Mouse (Mus musculus) cerebellum, adult 2 months (tissue): Measurements from ENCODE around the gene Tent4b. TPM values are rescaled to one million over a fixed set of nuclear protein-coding genes. Genes with fewer than 3 reads are reported as not detected.
"Not testable (repeated sequence)": the region's sequence is repeated elsewhere in the genome, so short reads cannot be mapped to it uniquely, and the experiment has no call there.

ENCODE experiments used
- DNase-seq, 2 experiments: peaks; one replicate each; pipeline ENCODE4 v3.0.0; 2021
- H3K27ac ChIP-seq: fragments of 200-500 bp; 2 replicates; pipeline ENCODE4 v1.5.1; 2012; ENCODE audit warnings: low read length, control low read depth, inconsistent platforms; ENCODE audit not compliant: insufficient read depth
- H3K27me3 ChIP-seq: fragments of 200-500 bp; 2 replicates; pipeline ENCODE4 v1.6.1; 2012; ENCODE audit warnings: inconsistent platforms, mild to moderate bottlenecking, low read length, moderate library complexity; ENCODE audit not compliant: control insufficient read depth, insufficient read depth
- H3K4me1 ChIP-seq: fragments of 200-500 bp; 2 replicates; pipeline ENCODE4 v1.6.1; 2011; ENCODE audit warnings: low read length; ENCODE audit not compliant: control insufficient read depth, insufficient read depth
- H3K4me3 ChIP-seq: fragments of 200-500 bp; replicated peaks from 2 replicates; pipeline ENCODE3; 2011; ENCODE audit warnings: mild to moderate bottlenecking, low read depth, low read length, control low read depth; ENCODE audit not compliant: insufficient read depth
- CTCF ChIP-seq: fragments of 200-500 bp; IDR thresholded peaks from 2 replicates; pipeline ENCODE4 v1.5.1; 2011; ENCODE audit warnings: low read depth, mild to moderate bottlenecking, control low read depth, low read length, moderate library complexity, borderline replicate concordance; ENCODE audit not compliant: insufficient read depth
- POLR2A ChIP-seq: fragments of 200-500 bp; IDR thresholded peaks from 2 replicates; pipeline ENCODE4 v1.6.1; 2011; ENCODE audit warnings: low read length, control low read depth, borderline replicate concordance; ENCODE audit not compliant: insufficient read depth
- WGBS: fragments of 180-500 bp; shearing (Covaris S2); methylation state at CpG from one replicate; pipeline ENCODE4 v1.1.7; 2018; 5-methylcytosine and 5-hydroxymethylcytosine counted together
- polyA plus RNA-seq: library from polyadenylated mRNA; depleted of rRNA; stranded (reverse); fragments of >200 nt; gene quantifications from 2 replicates; pipeline ENCODE4 v1.2.3, GENCODE M21; 2012

Gene Tent4b
- polyA plus RNA-seq, 1 experiment = 27.8 TPM

- Histone ChIP-seq H3K27me3 (no peaks in the 10 kb centered on the region), H3K4me3 (no peak overlapping the region), H3K27ac (no peak overlapping the region), H3K4me1 (peaks cover 8% of the 10 kb centered on the region)
- no peak for DNase-seq
- WGBS = 66% methylated on average over 9 of the region's 9 CpGs
- TF ChIP-seq CTCF (no peak), POLR2A (no peak)
These were observed 7.0 kb downstream of the Tent4b start for GRCm38 (mm10) chr8:88206016-88206415.

DNA sequence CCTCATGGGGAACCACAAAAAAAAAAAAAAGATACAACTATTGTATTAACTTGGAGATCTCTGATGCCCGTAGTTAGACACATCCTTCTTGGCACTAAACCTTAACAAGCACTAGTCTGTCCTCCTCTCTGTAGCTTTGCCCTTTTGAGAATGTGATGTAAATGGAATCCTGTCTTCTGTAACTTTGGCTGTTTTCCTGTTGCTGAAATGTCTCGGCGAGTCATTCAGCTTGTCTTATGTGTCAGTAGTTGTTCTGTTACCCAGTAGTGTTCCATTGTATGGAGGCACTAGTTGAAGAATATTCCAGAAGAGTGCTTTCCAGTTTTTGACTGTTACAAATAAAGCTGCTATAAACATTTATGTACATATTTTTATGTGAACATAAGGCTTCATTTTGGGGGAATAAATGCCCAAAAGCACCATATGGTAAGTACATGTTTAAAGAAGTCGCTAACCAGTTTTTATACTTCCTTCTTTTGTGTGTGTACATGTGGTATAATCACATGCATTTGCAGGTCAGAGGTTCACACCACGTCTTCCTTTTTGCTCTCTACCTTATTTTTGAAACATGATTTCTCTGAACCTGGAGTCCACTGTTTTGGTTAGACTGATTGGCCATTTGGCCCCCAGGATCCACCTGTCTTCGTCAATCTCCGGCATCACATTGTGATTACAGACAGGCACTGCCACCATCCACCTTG is 8.3 kb downstream of the Tent4b start:
- H3K27me3 ChIP-seq = no peaks in the 10 kb centered on the region
- peaks cover 6% of the 10 kb centered on the region for H3K4me1 ChIP-seq
- no peak for DNase-seq
- no peak for TF ChIP-seq POLR2A
- no peak overlapping the region for H3K4me3 ChIP-seq
- WGBS = 69% methylated on average over 7 of the region's 7 CpGs
- no peak overlapping the region for H3K27ac ChIP-seq

GRCm38 (mm10) chr8:88209930-88210827 is 11.2 kb downstream of the Tent4b start:
- H3K4me3 ChIP-seq, H3K4me1 ChIP-seq, DNase-seq, H3K27me3 ChIP-seq, H3K27ac ChIP-seq: not testable (repeated sequence)
- 88% methylated on average over 6 of the region's 6 CpGs for WGBS

DNA sequence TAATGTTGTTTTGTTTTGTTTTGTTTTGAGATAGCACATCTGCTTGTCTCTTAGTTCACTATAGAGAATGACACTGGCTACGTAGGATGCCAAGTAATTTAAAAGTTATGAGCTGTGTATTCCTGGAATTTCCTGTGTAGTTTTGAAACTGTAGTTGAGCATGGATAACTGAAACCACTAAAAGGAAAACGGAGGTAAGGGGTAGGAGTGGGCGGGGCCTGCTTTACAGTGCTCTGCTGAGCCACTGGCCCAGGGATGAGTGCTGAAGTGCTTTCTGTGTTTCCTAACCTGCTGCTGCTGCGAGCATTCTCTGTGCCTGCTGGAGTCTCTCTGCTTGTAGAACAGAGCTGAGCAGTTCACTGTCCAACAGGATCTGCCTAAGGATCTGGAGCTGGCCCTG is 22.3 kb downstream of the Tent4b start:
- Histone ChIP-seq H3K27me3 (no peaks in the 10 kb centered on the region), H3K27ac (no peak overlapping the region), H3K4me3 (no peak overlapping the region), H3K4me1 (peaks cover 7% of the 10 kb centered on the region)
- WGBS = 68% methylated on average over 4 of the region's 4 CpGs
- no peak for DNase-seq
- TF ChIP-seq CTCF = no peak
- no peak for TF ChIP-seq POLR2A

- whole genome bisulfite sequencing = 38% methylated on average over 5 of the region's 5 CpGs
- H3K27ac ChIP-seq = no peak overlapping the region; the same call in 1 of the 2 replicates
- H3K27me3 ChIP-seq = no peaks in the 10 kb centered on the region
- no peak for DNase-seq
- TF ChIP-seq POLR2A (no peak), CTCF (no peak)
- H3K4me3 ChIP-seq = no peak overlapping the region
- H3K4me1 ChIP-seq = peaks cover 15% of the 10 kb centered on the region
These were observed 26.3 kb downstream of the Tent4b start for GRCm38 (mm10) chr8:88225358-88225757.

DNA sequence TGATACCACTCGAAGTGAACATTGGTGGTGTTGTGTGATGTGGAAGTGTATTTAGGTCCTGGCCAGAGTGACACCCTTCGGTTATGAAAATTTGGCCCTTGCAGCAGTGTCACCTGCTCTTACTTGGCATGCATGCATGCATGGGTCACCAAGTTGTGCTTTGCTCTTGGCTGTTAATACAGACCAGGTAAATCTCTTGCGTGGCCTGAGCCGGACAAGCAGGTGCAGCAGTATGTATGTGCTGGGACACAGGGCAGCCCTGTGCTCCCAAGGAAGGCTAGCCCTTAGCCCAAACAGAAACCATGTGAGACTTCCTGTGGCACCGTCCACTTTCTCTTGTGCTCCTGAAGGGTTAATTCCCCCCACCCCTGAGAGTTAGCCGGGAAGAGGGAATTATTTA is 28.8 kb downstream of the Tent4b start:
- TF ChIP-seq POLR2A = no peak
- no peak for TF ChIP-seq CTCF
- 22% methylated on average over 6 of the region's 6 CpGs for WGBS
- Histone ChIP-seq H3K27ac (no peak overlapping the region), H3K4me1 (peaks cover 15% of the 10 kb centered on the region), H3K27me3 (no peaks in the 10 kb centered on the region), H3K4me3 (no peak overlapping the region)
- peak in 1 of 2 experiments; percentile 24 for DNase-seq

GRCm38 (mm10) chr8:88228286-88228685 is 29.3 kb downstream of the Tent4b start:
- 53% methylated on average over 1 of the region's 1 CpGs for WGBS
- Histone ChIP-seq H3K4me1 (peaks cover 15% of the 10 kb centered on the region), H3K4me3 (no peak overlapping the region), H3K27ac (no peak overlapping the region), H3K27me3 (no peaks in the 10 kb centered on the region)
- no peak for DNase-seq
- TF ChIP-seq CTCF (no peak), POLR2A (no peak)

DNA sequence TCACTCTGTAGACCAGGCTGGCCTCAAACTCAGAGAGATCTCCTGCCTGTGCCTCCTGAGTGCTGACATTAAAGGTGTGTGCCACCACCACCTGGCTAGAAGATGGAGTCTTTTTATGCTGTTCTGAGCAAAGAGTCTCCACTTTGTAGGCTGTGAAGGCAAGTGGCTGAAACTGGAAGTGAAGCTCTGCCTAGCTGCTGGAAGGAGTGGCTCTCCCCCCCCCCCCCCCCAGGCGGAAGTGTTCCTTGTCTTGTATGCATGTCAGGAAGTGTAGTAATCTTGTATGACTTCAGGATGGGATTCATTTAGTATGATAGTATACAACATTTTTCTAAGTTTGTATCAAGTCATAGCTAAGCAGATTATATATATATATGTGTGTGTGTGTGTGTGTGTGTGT is 29.8 kb downstream of the Tent4b start:
- DNase-seq = no peak
- TF ChIP-seq POLR2A = no peak
- no peak for TF ChIP-seq CTCF
- H3K27me3 ChIP-seq = no peaks in the 10 kb centered on the region
- H3K4me3 ChIP-seq = no peak overlapping the region
- H3K27ac ChIP-seq = no peak overlapping the region
- WGBS = 57% methylated on average over 1 of the region's 1 CpGs
- H3K4me1 ChIP-seq = peaks cover 15% of the 10 kb centered on the region
